Mouse (Mus musculus) forebrain, embryonic 15.5 days (tissue): Measurements from ENCODE around the gene Aarsd1. TPM values are rescaled to one million over a fixed set of nuclear protein-coding genes. Genes with fewer than 3 reads are reported as not detected.
"Not testable (repeated sequence)": the region's sequence is repeated elsewhere in the genome, so short reads cannot be mapped to it uniquely, and the experiment has no call there.

ENCODE experiments used
- ATAC-seq: fragments of 200-750 bp; cut with Nextera tagmentation; replicated peaks from 2 replicates; pipeline ENCODE4 v1.8.0; 2017; ENCODE audit warnings: mild to moderate bottlenecking, moderate TSS enrichment, moderate library complexity
- H3K27ac ChIP-seq: fragments of 300-500 bp; sonication (generic); replicated peaks from 2 replicates; pipeline ENCODE4 v1.5.1; 2015; ENCODE audit warnings: mild to moderate bottlenecking, inconsistent platforms
- H3K27me3 ChIP-seq: fragments of 300-500 bp; sonication (generic); 2 replicates; pipeline ENCODE4 v1.6.1; 2015; ENCODE audit warnings: inconsistent platforms
- H3K36me3 ChIP-seq: fragments of 300-500 bp; sonication (generic); 2 replicates; pipeline ENCODE4 v1.6.1; 2015; ENCODE audit warnings: mild to moderate bottlenecking, inconsistent platforms
- H3K4me1 ChIP-seq: fragments of 300-500 bp; sonication (generic); 2 replicates; pipeline ENCODE4 v1.6.1; 2015; ENCODE audit warnings: inconsistent platforms
- H3K4me2 ChIP-seq: fragments of 300-500 bp; sonication (generic); replicated peaks from 2 replicates; pipeline ENCODE4 v1.6.1; 2015; ENCODE audit warnings: mild to moderate bottlenecking, inconsistent platforms
- H3K4me3 ChIP-seq: fragments of 300-500 bp; sonication (generic); 2 replicates; pipeline ENCODE4 v1.5.1; 2015; ENCODE audit warnings: mild to moderate bottlenecking, inconsistent platforms
- H3K9ac ChIP-seq: fragments of 300-500 bp; sonication (generic); replicated peaks from 2 replicates; pipeline ENCODE4 v1.6.1; 2015; ENCODE audit warnings: mild to moderate bottlenecking, inconsistent platforms
- H3K9me3 ChIP-seq: fragments of 300-500 bp; sonication (generic); 2 replicates; pipeline ENCODE4 v1.6.1; 2016; ENCODE audit warnings: inconsistent platforms
- WGBS: fragments of 180-500 bp; shearing (Covaris S2); methylation state at CpG from one replicate; pipeline ENCODE4 v1.1.7; 2015; ENCODE audit warnings: mixed read lengths; 5-methylcytosine and 5-hydroxymethylcytosine counted together
- polyA plus RNA-seq: library from polyadenylated mRNA; unstranded; fragments of >200 nt; fragmentation: Nextera tagmentation; extraction: Ambion mirVana; gene quantifications from 2 replicates; pipeline ENCODE4 v1.2.1, GENCODE M21; 2015

The Aarsd1 gene
- polyA plus RNA-seq, 1 experiment from 2014 or later = 90.2 TPM

- H3K4me3 ChIP-seq = peak within 1 kb of the TSS; percentile 68
- H3K4me1 ChIP-seq = peaks cover 22% of the 10 kb centered on the region
- ATAC-seq = peak; percentile 98
Measured at GRCm38 (mm10) chr11:101442127-101442693, 24.8 kb upstream of the Aarsd1 start, which contains the start of gene Rpl27. TSS of gene Rpl27 (plus strand) at chr11:101442298.

GRCm38 (mm10) chr11:101441450-101442126, 24.2 kb upstream of the Aarsd1 start:
- not testable (repeated sequence) for H3K27me3 ChIP-seq, H3K9ac ChIP-seq, ATAC-seq, H3K9me3 ChIP-seq
- 39% methylated on average over 14 of the region's 15 CpGs for WGBS
- Histone ChIP-seq H3K4me1 (peaks cover 22% of the 10 kb centered on the region), H3K4me2 (peak overlapping the region; percentile 40), H3K4me3 (peak overlapping the region; percentile 68), H3K36me3 (peaks cover 25% of the 10 kb centered on the region), H3K27ac (peak overlapping the region; percentile 57)

More at GRCm38 (mm10) chr11:101442127-101442693, 24.8 kb upstream of the Aarsd1 start, which contains the start of gene Rpl27:
- no peaks in the 10 kb centered on the region for H3K9me3 ChIP-seq
- WGBS = under 1% methylated on average over 42 of the region's 42 CpGs
- peak within 1 kb of the TSS; percentile 86 for H3K9ac ChIP-seq
- H3K4me2 ChIP-seq = peak within 1 kb of the TSS; percentile 65
- H3K27ac ChIP-seq = peak within 1 kb of the TSS; percentile 88
- no peaks in the 10 kb centered on the region for H3K27me3 ChIP-seq
- H3K36me3 ChIP-seq = peaks cover 25% of the 10 kb centered on the region

GRCm38 (mm10) chr11:101438006-101438405, 20.6 kb upstream of the Aarsd1 start:
- 62% methylated on average over 3 of the region's 3 CpGs for WGBS
- peaks cover 27% of the 10 kb centered on the region for H3K36me3 ChIP-seq
- H3K4me2 ChIP-seq, H3K4me3 ChIP-seq, H3K9me3 ChIP-seq, H3K27me3 ChIP-seq, ATAC-seq, H3K27ac ChIP-seq, H3K4me1 ChIP-seq, H3K9ac ChIP-seq: not testable (repeated sequence)

GRCm38 (mm10) chr11:101436916-101437315, 19.5 kb upstream of the Aarsd1 start:
- no peaks in the 10 kb centered on the region for H3K9me3 ChIP-seq
- no peak for ATAC-seq
- 46% methylated on average over 4 of the region's 4 CpGs for WGBS

DNA sequence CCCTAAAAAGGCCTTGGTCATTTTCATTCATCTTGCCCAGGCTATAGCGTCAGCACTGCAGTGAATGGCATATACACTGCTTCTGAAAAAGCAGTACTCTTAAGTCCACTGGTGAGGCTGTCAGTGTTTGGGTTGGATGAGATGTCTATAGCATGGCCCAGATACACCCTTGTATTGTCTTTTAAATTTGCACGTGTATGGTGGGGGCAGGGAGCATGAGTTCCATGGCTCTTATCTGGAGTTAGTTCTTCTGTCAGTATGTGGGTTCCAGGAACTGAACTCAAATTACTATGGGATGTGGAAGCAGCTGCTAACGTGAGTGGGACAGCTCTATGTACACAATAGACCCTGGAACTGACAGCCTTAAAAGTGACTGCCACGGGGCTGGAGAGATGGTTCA, 18.4 kb upstream of the Aarsd1 start:
- no peaks in the 10 kb centered on the region for H3K9me3 ChIP-seq
- H3K9ac ChIP-seq = no peak overlapping the region
- H3K4me3 ChIP-seq = no peak overlapping the region
- H3K36me3 ChIP-seq = peaks cover 43% of the 10 kb centered on the region
- 83% methylated on average over 4 of the region's 4 CpGs for WGBS
- H3K4me1 ChIP-seq = no peaks in the 10 kb centered on the region
- ATAC-seq = no peak
- no peak overlapping the region for H3K4me2 ChIP-seq
- H3K27ac ChIP-seq = no peak overlapping the region
- H3K27me3 ChIP-seq = no peaks in the 10 kb centered on the region

More at GRCm38 (mm10) chr11:101436916-101437315, 19.5 kb upstream of the Aarsd1 start:
- no peaks in the 10 kb centered on the region for H3K4me1 ChIP-seq
- H3K36me3 ChIP-seq = peaks cover 32% of the 10 kb centered on the region
- H3K27ac ChIP-seq = no peak overlapping the region
- no peaks in the 10 kb centered on the region for H3K27me3 ChIP-seq
- H3K4me2 ChIP-seq = no peak overlapping the region
- no peak overlapping the region for H3K4me3 ChIP-seq
- H3K9ac ChIP-seq = no peak overlapping the region

DNA sequence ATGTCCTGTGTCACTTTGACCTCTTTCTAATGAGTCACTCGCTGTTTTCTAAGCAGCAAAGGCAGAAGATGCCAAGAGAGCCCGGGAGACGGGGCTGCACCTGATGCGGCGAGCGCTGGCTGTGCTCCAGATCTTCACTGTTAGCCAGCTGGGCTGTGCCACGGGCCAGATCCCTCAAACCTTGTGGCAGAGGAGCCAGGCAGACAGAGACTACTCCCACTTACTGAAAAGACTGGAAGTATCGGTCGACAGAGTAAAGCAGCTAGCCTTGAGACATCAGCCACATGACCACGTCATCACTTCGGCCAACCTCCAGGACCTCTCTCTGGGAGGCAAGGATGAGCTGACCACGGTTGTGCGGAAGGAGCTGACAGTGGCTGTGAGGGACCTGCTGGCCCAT, 16.0 kb upstream of the Aarsd1 start:
- 76% methylated on average over 13 of the region's 13 CpGs for WGBS
- no peak overlapping the region for H3K27ac ChIP-seq
- no peak overlapping the region for H3K4me2 ChIP-seq

GRCm38 (mm10) chr11:101431327-101431726, 13.9 kb upstream of the Aarsd1 start:
- H3K36me3 ChIP-seq = peaks cover 60% of the 10 kb centered on the region
- H3K27ac ChIP-seq = no peak overlapping the region
- H3K9ac ChIP-seq = no peak overlapping the region
- no peak overlapping the region for H3K4me2 ChIP-seq
- H3K4me3 ChIP-seq = no peak overlapping the region
- ATAC-seq = no peak
- H3K4me1 ChIP-seq = peaks cover 15% of the 10 kb centered on the region
- WGBS = 89% methylated on average over 9 of the region's 9 CpGs
- no peaks in the 10 kb centered on the region for H3K9me3 ChIP-seq
- no peaks in the 10 kb centered on the region for H3K27me3 ChIP-seq

More for the DNA sequence above, 16.0 kb upstream of the Aarsd1 start:
- ATAC-seq = no peak
- no peaks in the 10 kb centered on the region for H3K4me1 ChIP-seq
- no peaks in the 10 kb centered on the region for H3K27me3 ChIP-seq
- H3K4me3 ChIP-seq = no peak overlapping the region
- H3K9ac ChIP-seq = no peak overlapping the region
- H3K9me3 ChIP-seq = no peaks in the 10 kb centered on the region
- peaks cover 60% of the 10 kb centered on the region for H3K36me3 ChIP-seq

DNA sequence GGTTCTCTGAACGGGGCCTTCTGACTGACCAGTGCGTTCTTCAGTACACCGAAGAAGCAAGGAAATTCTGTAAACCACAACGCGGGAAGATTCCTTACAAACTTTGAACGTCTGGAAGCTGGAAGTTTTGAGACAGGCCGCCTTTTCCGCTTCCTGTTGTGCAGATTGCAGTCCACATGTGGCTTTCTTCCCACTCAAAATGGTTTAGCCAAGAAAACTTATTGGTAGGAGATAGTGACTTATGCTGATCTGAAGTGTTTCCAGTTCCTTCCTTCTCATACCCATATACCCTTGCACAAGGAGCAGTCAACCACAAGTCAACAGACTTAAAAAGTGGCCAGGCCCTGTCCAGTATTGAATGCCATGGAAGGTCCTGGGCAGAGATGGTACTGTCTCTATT, 8.8 kb upstream of the Aarsd1 start:
- peak overlapping the region; percentile 90 for H3K4me2 ChIP-seq
- peaks cover 31% of the 10 kb centered on the region for H3K4me1 ChIP-seq
- WGBS = 71% methylated on average over 8 of the region's 8 CpGs
- no peaks in the 10 kb centered on the region for H3K9me3 ChIP-seq
- no peak for ATAC-seq
- peaks cover 20% of the 10 kb centered on the region for H3K36me3 ChIP-seq
- peak overlapping the region; percentile 79 for H3K4me3 ChIP-seq
- peak overlapping the region; percentile 78 for H3K9ac ChIP-seq
- H3K27ac ChIP-seq = no peak overlapping the region
- no peaks in the 10 kb centered on the region for H3K27me3 ChIP-seq

DNA sequence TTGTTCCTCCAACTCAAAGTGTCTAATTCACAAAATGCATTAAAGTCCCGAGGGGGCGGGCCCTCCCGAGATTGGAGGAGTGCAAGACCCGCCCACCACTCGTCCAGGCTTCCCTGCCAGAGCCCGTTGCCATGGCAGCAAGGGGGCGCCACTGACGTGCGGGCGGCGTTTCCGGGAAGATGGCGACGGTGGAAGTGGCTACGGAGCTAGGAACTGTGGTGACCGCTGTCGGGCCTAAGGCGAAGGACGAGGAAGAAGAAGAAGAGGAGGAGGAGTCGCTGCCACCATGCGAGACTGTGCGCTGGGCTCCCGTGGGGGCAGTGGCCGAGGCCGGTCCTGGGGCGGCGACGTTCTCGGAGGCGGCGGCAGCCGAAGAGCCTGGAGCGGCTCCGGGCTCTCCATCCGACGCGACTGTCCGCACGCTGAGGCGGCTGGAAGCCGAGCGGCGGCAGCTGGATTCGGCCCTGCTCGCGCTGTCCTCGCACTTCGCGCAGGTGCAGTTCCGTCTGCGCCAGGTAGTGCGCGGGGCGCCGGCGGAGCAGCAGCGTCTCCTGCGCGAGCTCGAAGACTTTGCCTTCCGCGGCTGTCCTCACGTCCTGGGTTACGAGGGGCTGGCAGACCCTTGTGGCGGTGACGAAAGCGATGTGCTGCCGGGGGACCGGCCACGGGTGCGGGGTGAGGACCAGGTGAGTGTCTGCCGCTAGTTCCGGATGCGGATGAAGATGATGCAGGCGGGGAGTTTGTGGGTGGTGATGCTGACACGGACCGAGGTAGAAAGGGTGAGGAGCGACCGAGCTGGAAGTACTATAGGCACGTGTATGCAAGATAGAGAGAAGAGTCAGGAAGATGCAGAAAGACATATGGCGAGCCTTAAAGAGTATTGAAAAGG, 7.8 kb upstream of the Aarsd1 start, which contains the start of the genes Rundc1 and Ptges3l:
Rundc1 (plus strand) TSS at position 161 of the 889 bp plus-strand sequence.
Ptges3l (minus strand) TSS at position 409 of the 889 bp plus-strand sequence.
- Histone ChIP-seq H3K4me2 (peak within 1 kb of the TSS; percentile 90), H3K9ac (peak within 1 kb of the TSS; percentile 78), H3K4me1 (peaks cover 31% of the 10 kb centered on the region), H3K36me3 (peaks cover 10% of the 10 kb centered on the region), H3K27me3 (no peaks in the 10 kb centered on the region), H3K4me3 (peak within 1 kb of the TSS; percentile 79), H3K27ac (peak within 1 kb of the TSS; percentile 86), H3K9me3 (no peaks in the 10 kb centered on the region)
- WGBS = under 1% methylated on average over 74 of the region's 81 CpGs
- ATAC-seq = peak; percentile 95

GRCm38 (mm10) chr11:101424105-101424851, 6.9 kb upstream of the Aarsd1 start, which contains the start of gene Gm27029:
TSS of gene Gm27029 (minus strand) at chr11:101424796.
- Histone ChIP-seq H3K4me3 (peak within 1 kb of the TSS; percentile 79), H3K27me3 (no peaks in the 10 kb centered on the region), H3K27ac (peak within 1 kb of the TSS; percentile 86), H3K9me3 (no peaks in the 10 kb centered on the region), H3K9ac (peak within 1 kb of the TSS; percentile 78), H3K4me1 (peaks cover 31% of the 10 kb centered on the region), H3K4me2 (peak within 1 kb of the TSS; percentile 90), H3K36me3 (peaks cover 2% of the 10 kb centered on the region; the same call in 1 of the 2 replicates)
- peak; percentile 33 for ATAC-seq
- WGBS = 6% methylated on average over 23 of the region's 23 CpGs

GRCm38 (mm10) chr11:101420148-101420547, 2.7 kb upstream of the Aarsd1 start:
- 86% methylated on average over 5 of the region's 5 CpGs for WGBS
- no peak overlapping the region for H3K4me2 ChIP-seq
- H3K4me3 ChIP-seq = no peak overlapping the region
- no peaks in the 10 kb centered on the region for H3K9me3 ChIP-seq
- no peak overlapping the region for H3K27ac ChIP-seq
- ATAC-seq = no peak
- H3K9ac ChIP-seq = no peak overlapping the region
- no peaks in the 10 kb centered on the region for H3K36me3 ChIP-seq
- no peaks in the 10 kb centered on the region for H3K27me3 ChIP-seq
- peaks cover 20% of the 10 kb centered on the region for H3K4me1 ChIP-seq
